Mouse (Mus musculus) C2C12 (cell line): ENCODE results near the gene Efl1.

Source experiments
- CTCF ChIP-seq: IDR thresholded peaks from one replicate; pipeline ENCODE4 v1.5.1; 2011; ENCODE audit not compliant: control insufficient read depth, insufficient read depth, insufficient read length
- MYOD1 ChIP-seq: IDR thresholded peaks from one replicate; pipeline ENCODE4 v1.6.1; 2011; ENCODE audit warnings: low read depth; ENCODE audit not compliant: control insufficient read depth, insufficient read length

- TF ChIP-seq CTCF: no peak
- no peak for TF ChIP-seq MYOD1
Measured at GRCm38 (mm10) chr7:82755602-82756155, 107.3 kb downstream of the Efl1 start.
